ENCODE assay signal across 26 mouse cellular contexts in the genomic region with DNA sequence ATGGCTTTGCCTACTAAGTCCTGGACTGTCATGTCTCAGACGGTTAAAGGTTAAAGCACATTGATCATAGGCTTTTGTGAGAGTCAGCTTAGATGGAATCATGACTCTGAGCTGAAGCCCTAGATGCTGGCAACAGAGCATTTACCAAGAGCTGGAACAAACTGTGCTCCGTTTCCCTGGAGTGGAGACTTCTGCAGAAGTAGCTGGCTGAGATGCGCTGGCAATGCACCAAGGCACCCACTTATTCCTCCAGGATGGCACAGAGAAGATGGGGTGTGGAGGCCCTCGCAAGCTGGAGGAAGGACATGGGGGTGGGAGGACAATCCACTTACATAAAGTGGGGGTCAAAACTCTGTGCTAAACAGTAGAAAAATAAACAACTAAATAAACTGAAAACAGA.
DNase-seq lines count a peak whose midpoint lies in the region.
"Had no signal": no experiment of that assay in that cellular context is flagged by ENCODE, and none has a peak within 500 bp of the region (broad histone marks: within the 10 kb centered on the region; RNA-seq: fewer than 3 reads in every experiment).

No protein-coding gene starts in this region.

- H3K36me3 ChIP-seq in forebrain, embryonic 10.5 days (replicated peaks), result no peaks in the 10 kb centered on the region
- H3K36me3 ChIP-seq: embryonic facial prominence, embryonic 13.5 days; limb, embryonic 15.5 days; midbrain, embryonic 12.5 days; neural tube, embryonic 15.5 days had no signal

- H3K27ac ChIP-seq in forebrain, embryonic 10.5 days, result no peak overlapping the region
- H3K27ac ChIP-seq: embryonic facial prominence, embryonic 13.5 days; forebrain, embryonic 13.5 days; hindbrain, embryonic 14.5 days; kidney, postnatal 0 days; limb, embryonic 15.5 days; liver, embryonic 14.5 days; midbrain, embryonic 12.5 days; neural tube, embryonic 15.5 days; stomach, postnatal 0 days had no signal

- no peaks in the 10 kb centered on the region for H3K9me3 ChIP-seq in forebrain, embryonic 10.5 days
- H3K9me3 ChIP-seq: embryonic facial prominence, embryonic 13.5 days; forebrain, embryonic 13.5 days; limb, embryonic 15.5 days; midbrain, embryonic 12.5 days; neural tube, embryonic 15.5 days had no signal

- no peak overlapping the region for H3K4me3 ChIP-seq in forebrain, embryonic 10.5 days
- H3K4me3 ChIP-seq: embryonic facial prominence, embryonic 13.5 days; erythroblast, embryonic 14.5 days; forebrain, embryonic 13.5 days; limb, embryonic 15.5 days; midbrain, embryonic 12.5 days; neural tube, embryonic 15.5 days had no signal

- peak; percentile 26 to 40 for DNase-seq in cerebellum, postnatal 14 days
- no peak for DNase-seq in cerebellum, adult 9-11 months
- peak; percentile 44 for DNase-seq in left cerebral cortex, adult 11 months (ENCODE audit: low spot score)
- no peak for DNase-seq in left cerebral cortex, postnatal 4 days
- peak; percentile 74 to 86 for DNase-seq in left cerebral cortex, postnatal 25 days (ENCODE audit: low spot score in 2 of 2)
- peak; percentile 76 to 81 for DNase-seq in right cerebral cortex, postnatal 36 days (ENCODE audit: low spot score in 2 of 2)
- DNase-seq in forebrain, embryonic 10.5 days (ENCODE audit: extremely low spot score, low spot score), result no peak
- DNase-seq in kidney, postnatal 14 days, result no peak
- DNase-seq: adrenal gland, postnatal 10 days; cerebellum, postnatal 36 days; embryo, embryonic 11 days; gastrocnemius, postnatal 36 days; heart, postnatal 4 days; kidney, adult 2 months; lung, embryonic 14.5 days; thymus, postnatal 14 days had no signal

- no peaks in the 10 kb centered on the region for H3K27me3 ChIP-seq in forebrain, embryonic 10.5 days (ENCODE audit: poor library complexity, severe bottlenecking)
- H3K27me3 ChIP-seq: embryonic facial prominence, embryonic 13.5 days; forebrain, embryonic 13.5 days; limb, embryonic 15.5 days; midbrain, embryonic 12.5 days; neural tube, embryonic 15.5 days had no signal

- 89% methylated on average over 4 of the region's 4 CpGs for WGBS in forebrain, embryonic 10.5 days

- intact Hi-C loops in left cerebral cortex, postnatal 4 days (cut with DNase I), result no loop called here
- intact Hi-C loops in left cerebral cortex, postnatal 25 days (cut with DNase I), result loop anchor here (1.0 to 2.0 kb wide), 2 partner anchors 24 to 25 kb away; no protein-coding TSS in a partner anchor

- H3K4me1 ChIP-seq in forebrain, embryonic 10.5 days, result no peaks in the 10 kb centered on the region
- H3K4me1 ChIP-seq: embryonic facial prominence, embryonic 13.5 days; forebrain, embryonic 13.5 days; limb, embryonic 15.5 days; midbrain, embryonic 12.5 days; neural tube, embryonic 15.5 days had no signal

Comparison
In these comparisons a context has a peak if more than half of its experiments do, and no peak if none do; other contexts are left out.
1. DNase-seq: peak in cerebellum, postnatal 14 days (2 of 2), left cerebral cortex, adult 11 months (single experiment), left cerebral cortex, postnatal 25 days (2 of 2) and right cerebral cortex, postnatal 36 days (2 of 2); none in cerebellum, adult 9-11 months (single experiment), left cerebral cortex, postnatal 4 days (single experiment), forebrain, embryonic 10.5 days (single experiment) and kidney, postnatal 14 days (single experiment).